Mouse (Mus musculus) kidney, embryonic 15.5 days (tissue): ENCODE measurements at regions not wholly inside any gene's neighbourhood (a gene's known extent, or its start where the extent isn't known, plus 50 kb on each side); places are given as distances from the start of the nearest gene placed in this dataset.

Experiments
- ATAC-seq: fragments of 200-750 bp; cut with Nextera tagmentation; replicated peaks from 2 replicates; pipeline ENCODE4 v1.8.0; 2017; ENCODE audit warnings: moderate TSS enrichment; ENCODE audit not compliant: low FRiP score
- H3K27ac ChIP-seq: fragments of 300-500 bp; sonication (generic); 2 replicates; pipeline ENCODE4 v1.5.1; 2015; ENCODE audit warnings: mild to moderate bottlenecking, inconsistent platforms
- H3K27me3 ChIP-seq: fragments of 300-500 bp; sonication (generic); 2 replicates; pipeline ENCODE4 v1.6.1; 2015; ENCODE audit warnings: inconsistent platforms
- H3K36me3 ChIP-seq: fragments of 300-500 bp; sonication (generic); 2 replicates; pipeline ENCODE4 v1.6.1; 2015; ENCODE audit warnings: inconsistent platforms
- H3K4me1 ChIP-seq: fragments of 300-500 bp; sonication (generic); 2 replicates; pipeline ENCODE4 v1.6.1; 2015; ENCODE audit warnings: inconsistent platforms
- H3K4me2 ChIP-seq: fragments of 300-500 bp; sonication (generic); 2 replicates; pipeline ENCODE4 v1.6.1; 2015; ENCODE audit warnings: moderate library complexity, mild to moderate bottlenecking, inconsistent platforms
- H3K4me3 ChIP-seq: fragments of 300-500 bp; sonication (generic); replicated peaks from 2 replicates; pipeline ENCODE4 v1.5.1; 2015; ENCODE audit warnings: mild to moderate bottlenecking, inconsistent platforms
- H3K9ac ChIP-seq: fragments of 300-500 bp; sonication (generic); 2 replicates; pipeline ENCODE4 v1.6.1; 2015; ENCODE audit warnings: mild to moderate bottlenecking, inconsistent platforms
- H3K9me3 ChIP-seq: fragments of 300-500 bp; sonication (generic); replicated peaks from 2 replicates; pipeline ENCODE4 v1.6.1; 2016; ENCODE audit warnings: inconsistent platforms
- WGBS: fragments of 180-500 bp; shearing (Covaris S2); methylation state at CpG from one replicate; pipeline ENCODE4 v1.1.7; 2015; ENCODE audit warnings: mixed read lengths; 5-methylcytosine and 5-hydroxymethylcytosine counted together

- Histone ChIP-seq H3K36me3 (no peaks in the 10 kb centered on the region), H3K4me1 (0 out of 2 replicates have a peak, but pooled peaks cover 3% of the 10 kb centered on the region), H3K4me3 (no peak overlapping the region), H3K9me3 (no peaks in the 10 kb centered on the region), H3K4me2 (no peak overlapping the region), H3K27ac (no peak overlapping the region), H3K9ac (no peak overlapping the region), H3K27me3 (no peaks in the 10 kb centered on the region)
- ATAC-seq: no peak
- WGBS: 76% methylated on average over 4 of the region's 4 CpGs
Observed at GRCm38 (mm10) chr13:28645881-28646280, 307.6 kb downstream of the Sox4 start.

- H3K9me3 ChIP-seq: no peaks in the 10 kb centered on the region
- 70% methylated on average over 3 of the region's 3 CpGs for WGBS
- H3K36me3 ChIP-seq: no peaks in the 10 kb centered on the region
- H3K27me3 ChIP-seq: no peaks in the 10 kb centered on the region
- H3K4me1 ChIP-seq: 0 out of 2 replicates have a peak, but pooled peaks cover 3% of the 10 kb centered on the region
- no peak overlapping the region for H3K27ac ChIP-seq
- H3K4me2 ChIP-seq: no peak overlapping the region
- ATAC-seq: no peak
- H3K9ac ChIP-seq: no peak overlapping the region
- no peak overlapping the region for H3K4me3 ChIP-seq
Observed at GRCm38 (mm10) chr13:28644846-28645574, 308.5 kb downstream of the Sox4 start.

DNA sequence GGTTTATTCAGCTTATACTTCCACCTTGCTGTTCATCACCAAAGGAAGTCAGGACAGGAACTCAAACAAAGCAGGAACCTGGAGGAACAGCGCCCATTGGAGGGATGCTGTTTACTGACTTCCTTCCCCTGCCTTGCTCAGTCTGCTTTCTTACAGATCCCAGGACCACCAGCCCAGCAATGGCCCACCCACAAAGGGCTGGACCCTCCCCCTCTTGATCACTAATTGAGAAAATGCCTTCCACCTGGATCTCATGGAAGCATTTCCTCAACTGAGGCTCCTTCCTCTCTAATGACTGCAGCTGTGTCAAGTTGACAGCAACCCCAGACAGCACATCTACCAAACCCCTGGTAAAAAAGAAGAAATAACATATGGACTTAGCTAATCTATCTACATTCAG lies 312.7 kb downstream of the Sox4 start:
- H3K27me3 ChIP-seq: no peaks in the 10 kb centered on the region
- peaks cover 7% of the 10 kb centered on the region for H3K4me1 ChIP-seq
- no peak overlapping the region for H3K27ac ChIP-seq
- H3K9me3 ChIP-seq: no peaks in the 10 kb centered on the region
- ATAC-seq: no peak
- H3K4me2 ChIP-seq: no peak overlapping the region
- H3K4me3 ChIP-seq: no peak overlapping the region
- 82% methylated on average over 1 of the region's 1 CpGs for whole genome bisulfite sequencing
- no peaks in the 10 kb centered on the region for H3K36me3 ChIP-seq
- no peak overlapping the region for H3K9ac ChIP-seq

DNA sequence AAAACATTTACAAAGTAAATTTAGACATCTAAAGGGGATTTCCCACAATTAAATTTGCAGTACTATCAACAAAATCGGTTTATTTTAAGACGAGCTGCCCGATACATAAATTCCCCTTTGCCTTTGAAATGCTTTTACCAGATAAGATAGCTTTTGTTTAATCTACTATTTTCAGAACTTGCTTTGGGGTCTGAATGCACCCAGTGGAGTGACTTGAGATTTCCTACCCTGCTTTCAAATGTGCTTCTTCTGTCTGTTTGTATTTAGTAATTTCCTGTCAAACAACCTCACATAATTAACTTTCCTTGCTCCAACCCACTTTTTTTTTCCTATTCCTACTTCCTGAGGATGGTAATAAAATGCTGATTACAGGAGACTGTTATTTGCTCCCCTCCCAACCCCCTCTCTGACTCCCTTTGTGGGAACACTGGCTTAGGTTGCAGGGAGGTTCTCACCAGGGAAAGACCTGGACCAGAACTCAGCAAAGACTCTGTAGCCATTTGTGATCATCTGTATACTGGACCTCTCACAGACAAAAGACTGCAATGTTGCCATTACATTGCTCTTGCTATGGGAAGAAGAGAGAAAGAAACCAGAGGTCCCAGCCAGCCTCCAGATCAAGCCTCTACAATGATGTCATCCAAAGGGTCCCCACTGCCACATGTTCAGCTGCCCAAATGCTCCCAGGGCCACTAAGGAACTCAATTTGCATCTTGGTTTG lies 318.1 kb downstream of the Sox4 start:
- Histone ChIP-seq H3K27me3 (no peaks in the 10 kb centered on the region), H3K27ac (peak overlapping the region; percentile 65), H3K9ac (no peak overlapping the region), H3K9me3 (no peaks in the 10 kb centered on the region), H3K36me3 (no peaks in the 10 kb centered on the region), H3K4me3 (no peak overlapping the region), H3K4me1 (peaks cover 37% of the 10 kb centered on the region), H3K4me2 (no peak overlapping the region)
- 37% methylated on average over 3 of the region's 3 CpGs for WGBS
- ATAC-seq: no peak

DNA sequence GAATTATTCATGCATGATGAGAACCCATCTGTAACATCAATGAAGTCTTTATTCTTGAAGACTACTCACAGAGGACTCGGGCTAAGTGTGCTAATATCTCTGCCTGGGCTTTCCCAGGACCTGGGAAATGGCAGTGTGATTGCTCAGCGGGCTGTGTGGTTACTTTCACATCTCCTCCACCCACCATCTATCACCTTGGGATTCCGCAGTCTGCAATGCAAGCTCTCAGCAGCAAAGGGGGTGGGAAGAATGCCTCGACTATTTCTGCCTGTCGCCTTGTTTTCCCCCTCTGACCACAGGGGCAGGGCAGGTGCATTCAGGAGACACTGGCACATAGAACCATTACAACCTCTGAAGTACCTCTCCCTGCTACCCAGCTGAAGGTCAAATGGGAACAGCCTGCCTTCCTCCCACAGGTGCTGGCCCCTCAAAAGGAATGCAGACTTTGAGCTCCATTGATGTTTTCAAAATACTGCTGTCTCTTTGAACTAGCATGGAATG lies 319.9 kb downstream of the Sox4 start:
- no peak overlapping the region for H3K9ac ChIP-seq

GRCm38 (mm10) chr13:28629431-28630331 lies 323.8 kb downstream of the Sox4 start:
- 25% methylated on average over 9 of the region's 9 CpGs for WGBS
- Histone ChIP-seq H3K27me3 (no peaks in the 10 kb centered on the region), H3K9ac (no peak overlapping the region), H3K9me3 (no peaks in the 10 kb centered on the region), H3K27ac (peak overlapping the region; percentile 89), H3K4me2 (no peak overlapping the region; the same call in 1 of the 2 replicates), H3K4me1 (peaks cover 41% of the 10 kb centered on the region), H3K4me3 (no peak overlapping the region), H3K36me3 (no peaks in the 10 kb centered on the region)
- ATAC-seq: peak; percentile 77

More for the DNA sequence above, 319.9 kb downstream of the Sox4 start:
- ATAC-seq: peak; percentile 52
- Histone ChIP-seq H3K36me3 (no peaks in the 10 kb centered on the region), H3K4me1 (peaks cover 55% of the 10 kb centered on the region), H3K27ac (peak overlapping the region; percentile 83), H3K9me3 (no peaks in the 10 kb centered on the region), H3K4me3 (no peak overlapping the region), H3K27me3 (no peaks in the 10 kb centered on the region), H3K4me2 (0 out of 2 replicates have a peak overlapping the region, but pooled peaks have one; percentile 19)
- WGBS: 12% methylated on average over 5 of the region's 5 CpGs

DNA sequence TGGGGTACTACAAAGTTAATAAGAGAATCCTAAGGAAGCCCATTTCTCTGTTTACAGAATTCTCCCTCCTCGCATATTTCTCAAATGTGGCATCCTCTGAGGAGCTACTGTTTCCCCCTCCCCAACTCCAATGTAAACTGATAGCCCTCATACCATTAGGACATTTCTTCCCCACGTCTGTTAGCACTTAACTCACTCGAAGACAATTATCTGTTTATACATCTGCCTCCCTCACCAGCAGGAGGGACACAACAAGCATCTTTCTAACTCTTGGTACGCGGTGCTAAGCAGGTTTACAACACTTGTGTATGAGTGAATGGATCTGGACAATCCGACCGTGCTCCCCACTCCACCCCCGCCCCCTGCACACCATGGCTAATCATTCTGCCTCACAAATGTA lies 324.8 kb downstream of the Sox4 start:
- no peaks in the 10 kb centered on the region for H3K9me3 ChIP-seq
- H3K4me2 ChIP-seq: no peak overlapping the region
- H3K27ac ChIP-seq: 0 out of 2 replicates have a peak overlapping the region, but pooled peaks have one; percentile 89
- no peaks in the 10 kb centered on the region for H3K36me3 ChIP-seq
- peaks cover 33% of the 10 kb centered on the region for H3K4me1 ChIP-seq
- WGBS: 42% methylated on average over 8 of the region's 8 CpGs
- H3K4me3 ChIP-seq: no peak overlapping the region
- H3K27me3 ChIP-seq: no peaks in the 10 kb centered on the region
- H3K9ac ChIP-seq: no peak overlapping the region
- no peak for ATAC-seq

- no peak overlapping the region for H3K4me3 ChIP-seq
- H3K27me3 ChIP-seq: no peaks in the 10 kb centered on the region
- no peaks in the 10 kb centered on the region for H3K9me3 ChIP-seq
- H3K9ac ChIP-seq: no peak overlapping the region
- ATAC-seq: no peak
- WGBS: 12% methylated on average over 3 of the region's 3 CpGs
- no peaks in the 10 kb centered on the region for H3K4me1 ChIP-seq
- no peak overlapping the region for H3K27ac ChIP-seq
- no peaks in the 10 kb centered on the region for H3K36me3 ChIP-seq
- no peak overlapping the region for H3K4me2 ChIP-seq
Observed at GRCm38 (mm10) chr13:28618961-28619360, 334.6 kb downstream of the Sox4 start.

- Histone ChIP-seq H3K36me3 (no peaks in the 10 kb centered on the region), H3K27me3 (no peaks in the 10 kb centered on the region), H3K27ac (no peak overlapping the region), H3K4me1 (no peaks in the 10 kb centered on the region), H3K9ac (no peak overlapping the region), H3K4me2 (no peak overlapping the region), H3K9me3 (no peaks in the 10 kb centered on the region), H3K4me3 (no peak overlapping the region)
- WGBS: 93% methylated on average over 4 of the region's 4 CpGs
- no peak for ATAC-seq
Observed at GRCm38 (mm10) chr13:28617503-28617902, 336.0 kb downstream of the Sox4 start.

DNA sequence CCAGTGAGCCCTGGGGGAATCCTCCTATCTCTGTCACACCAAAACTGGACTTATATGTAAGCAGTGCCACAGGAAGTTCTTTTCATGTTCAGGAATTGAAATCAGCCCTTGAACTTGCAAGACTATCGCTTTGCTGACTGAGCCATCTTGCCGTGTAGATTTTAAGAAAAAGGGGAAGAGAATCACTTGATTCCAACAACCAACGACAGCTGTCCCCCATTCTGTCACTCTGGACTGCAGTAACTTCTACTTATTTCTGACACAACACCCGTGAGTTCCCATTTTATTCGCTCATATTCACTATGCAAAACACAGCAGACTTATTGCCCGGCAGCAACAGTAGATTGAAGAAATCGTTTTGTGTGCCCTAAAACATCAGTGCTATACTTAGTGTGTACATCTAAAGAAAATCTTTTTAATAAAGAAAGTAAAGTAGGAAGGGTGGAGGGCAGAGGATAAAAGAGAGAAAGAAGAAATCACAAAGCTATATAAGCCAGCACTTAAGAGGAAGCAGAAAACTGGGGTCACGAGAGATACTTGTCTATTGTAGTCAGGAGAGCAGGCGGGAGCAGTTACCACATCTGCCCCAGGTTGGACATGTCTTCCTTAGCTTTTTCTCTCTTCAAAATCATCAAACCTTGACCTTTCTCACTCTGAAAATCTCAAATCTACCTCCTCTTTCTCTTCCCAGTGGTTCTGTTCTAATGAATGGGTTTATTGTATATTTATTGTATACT lies 336.7 kb downstream of the Sox4 start:
- Histone ChIP-seq H3K27ac (no peak overlapping the region), H3K4me1 (no peaks in the 10 kb centered on the region), H3K9ac (no peak overlapping the region), H3K9me3 (no peaks in the 10 kb centered on the region), H3K36me3 (no peaks in the 10 kb centered on the region), H3K27me3 (no peaks in the 10 kb centered on the region), H3K4me2 (no peak overlapping the region), H3K4me3 (no peak overlapping the region)
- no peak for ATAC-seq
- 90% methylated on average over 9 of the region's 9 CpGs for WGBS

- Histone ChIP-seq H3K27ac (peak overlapping the region; percentile 82), H3K4me1 (peaks cover 15% of the 10 kb centered on the region), H3K36me3 (no peaks in the 10 kb centered on the region), H3K9ac (no peak overlapping the region), H3K9me3 (no peaks in the 10 kb centered on the region), H3K4me2 (peak overlapping the region; percentile 10; the same call in 1 of the 2 replicates), H3K27me3 (no peaks in the 10 kb centered on the region), H3K4me3 (no peak overlapping the region)
- 40% methylated on average over 6 of the region's 6 CpGs for WGBS
- no peak for ATAC-seq
Observed at GRCm38 (mm10) chr13:28607551-28608114, 345.9 kb downstream of the Sox4 start.
